Mouse (Mus musculus): ENCODE measurements at regions not wholly inside any gene's neighbourhood (a gene's known extent, or its start where the extent isn't known, plus 50 kb on each side); places are given as distances from the start of the nearest gene placed in this dataset.

DNA sequence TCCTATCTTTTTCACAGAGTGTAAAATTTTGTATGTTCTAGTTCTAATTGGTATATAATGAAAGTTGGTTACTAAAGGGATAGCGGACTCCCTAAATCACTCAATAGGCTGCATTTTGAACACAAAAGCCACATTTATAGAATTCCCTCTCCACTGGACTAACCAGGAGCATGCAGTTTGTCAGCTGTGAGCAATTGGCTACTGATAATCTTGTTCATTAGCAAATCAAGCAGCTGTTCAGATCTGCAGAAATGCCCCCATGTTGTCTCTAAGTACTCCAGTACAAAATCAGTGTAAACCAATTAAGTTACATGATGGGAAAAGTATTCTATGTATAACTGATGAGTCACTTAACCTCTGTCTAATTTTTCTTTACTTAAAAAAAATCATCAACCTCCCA, 1051.7 kb upstream of the Nr2f1 start:
- DNase-seq (ENCODE audit: extremely low read depth, insufficient read length, low spot score): no peak
